15 mouse cellular contexts compared by ENCODE assay signal in the genomic region with DNA sequence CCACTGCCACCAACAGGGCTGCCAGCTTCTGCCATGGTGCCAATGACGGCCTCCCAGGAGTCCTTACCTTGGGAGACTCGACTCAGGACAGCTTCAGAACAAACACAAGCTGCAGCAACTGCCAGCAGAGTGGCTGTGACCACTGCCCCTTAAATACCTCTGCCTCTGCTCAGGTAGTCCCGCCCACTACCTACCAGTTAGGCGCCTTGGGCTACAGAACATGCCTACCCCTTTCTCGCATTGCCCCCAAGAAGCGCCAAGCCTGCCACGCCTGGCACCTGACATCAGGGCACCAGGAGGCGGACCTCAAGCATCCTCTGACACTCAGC. TPM values are rescaled to one million over a fixed set of nuclear protein-coding genes. Genes with fewer than 3 reads are reported as not detected.
DNase-seq lines count a peak whose midpoint lies in the region; ATAC-seq and TF ChIP-seq lines count a peak whose summit lies in the region.
"Not testable (repeated sequence)": the region's sequence is repeated elsewhere in the genome, so short reads cannot be mapped to it uniquely, and the experiment has no call there.
"Had no signal": no experiment of that assay in that cellular context is flagged by ENCODE, and none has a peak within 500 bp of the region (broad histone marks: within the 10 kb centered on the region; RNA-seq: fewer than 3 reads in every experiment).

Gene Duxf3 (minus strand): TSS at position 35 of the 329 bp plus-strand sequence.

- not testable (repeated sequence) for H3K36me3 ChIP-seq in forebrain, embryonic 13.5 days (ENCODE audit: poor library complexity, severe bottlenecking); heart, embryonic 14.5 days (ENCODE audit: control insufficient read depth, insufficient read depth, low read length); intestine, embryonic 15.5 days; limb, embryonic 14.5 days (ENCODE audit: control insufficient read depth, insufficient read depth, low read length); lung, embryonic 16.5 days (ENCODE audit: control insufficient read depth, insufficient read depth, low read length); testis, adult 2 months (ENCODE audit: control insufficient read depth, insufficient read depth, low read length)

- not testable (repeated sequence) for TF ChIP-seq CTCF in testis, adult 2 months (IDR thresholded peaks at IDR 0.05; ENCODE audit: control insufficient read depth, insufficient read depth, insufficient replicate concordance, low read depth, low read length)

- ATAC-seq in cerebellum, adult (ENCODE audit: insufficient number of reproducible peaks, low FRiP score, low TSS enrichment) = peak; percentile 46
- peak; percentile 43 for ATAC-seq in forebrain, embryonic 13.5 days
- peak; percentile 45 for ATAC-seq in heart, embryonic 14.5 days (ENCODE audit: insufficient number of reproducible peaks, insufficient read depth, low FRiP score, low read depth)
- peak; percentile 63 for ATAC-seq in intestine, embryonic 15.5 days
- ATAC-seq in limb, embryonic 14.5 days (ENCODE audit: low FRiP score, low read depth) = peak; percentile 31
- peak; percentile 50 for ATAC-seq in lung, embryonic 16.5 days (ENCODE audit: low read depth)
- ATAC-seq in monocyte, adult 5-6 weeks (replicated peaks; ENCODE audit: insufficient number of reproducible peaks, low FRiP score, low TSS enrichment, poor library complexity, severe bottlenecking) = peak; percentile 28

- not testable (repeated sequence) for H3K4me3 ChIP-seq in forebrain, embryonic 13.5 days; heart, embryonic 14.5 days (ENCODE audit: control insufficient read depth in 1 of 2, insufficient read depth in 1 of 2, low read depth in 1 of 2, low read length in 2 of 2); intestine, embryonic 15.5 days (replicated peaks); limb, embryonic 14.5 days (replicated peaks; ENCODE audit: low read length); lung, embryonic 16.5 days (ENCODE audit: low read length)
- H3K4me3 ChIP-seq in testis, adult 2 months (ENCODE audit: control insufficient read depth, low read depth, low read length) = peak within 1 kb of the TSS; percentile 0; the same call in 1 of the 2 replicates

- not testable (repeated sequence) for H3K4me1 ChIP-seq in forebrain, embryonic 13.5 days; heart, embryonic 14.5 days (ENCODE audit: control insufficient read depth in 2 of 2, insufficient read depth in 2 of 2, low read length in 2 of 2); intestine, embryonic 15.5 days (replicated peaks); limb, embryonic 14.5 days (ENCODE audit: control insufficient read depth, insufficient read depth, low read length); lung, embryonic 16.5 days (replicated peaks; ENCODE audit: control insufficient read depth, insufficient read depth, low read length); testis, adult 2 months (ENCODE audit: control insufficient read depth, insufficient read depth, low read length)

- peaks cover 24% of the 10 kb centered on the region for H3K9me3 ChIP-seq in forebrain, embryonic 13.5 days (replicated peaks)
- H3K9me3 ChIP-seq in heart, embryonic 14.5 days (ENCODE audit: control insufficient read depth, low read length) = peaks cover 18% of the 10 kb centered on the region
- H3K9me3 ChIP-seq in intestine, embryonic 15.5 days = peaks cover 14% of the 10 kb centered on the region
- H3K9me3 ChIP-seq in limb, embryonic 14.5 days (ENCODE audit: control insufficient read depth, low read length) = peaks cover 11% of the 10 kb centered on the region
- H3K9me3 ChIP-seq in lung, embryonic 16.5 days (ENCODE audit: control insufficient read depth, low read length) = peaks cover 12% of the 10 kb centered on the region

- not testable (repeated sequence) for H3K9ac ChIP-seq in forebrain, embryonic 13.5 days; heart, embryonic 14.5 days (ENCODE audit: low read length); intestine, embryonic 15.5 days; limb, embryonic 14.5 days (ENCODE audit: low read depth, low read length, severe bottlenecking); lung, embryonic 16.5 days (ENCODE audit: low read length)

- H3K4me2 ChIP-seq in forebrain, embryonic 13.5 days; heart, embryonic 14.5 days (ENCODE audit: low read length); intestine, embryonic 15.5 days (replicated peaks); limb, embryonic 14.5 days (replicated peaks; ENCODE audit: low read depth, low read length, severe bottlenecking); lung, embryonic 16.5 days (ENCODE audit: low read depth, low read length): not testable (repeated sequence)

- not testable (repeated sequence) for TF ChIP-seq POLR2A in limb, embryonic 14.5 days (IDR thresholded peaks at IDR 0.05; ENCODE audit: borderline replicate concordance, extremely low read depth, insufficient read depth, insufficient read length); testis, adult 2 months (IDR thresholded peaks at IDR 0.05; ENCODE audit: control insufficient read depth, low read depth, low read length)

- not testable (repeated sequence) for H3K27ac ChIP-seq in forebrain, embryonic 13.5 days; heart, embryonic 14.5 days (replicated peaks in 1 of 2; ENCODE audit: control insufficient read depth in 1 of 2, insufficient read depth in 1 of 2, low read depth in 2 of 2, low read length in 2 of 2); intestine, embryonic 15.5 days; limb, embryonic 14.5 days (replicated peaks; ENCODE audit: low read depth, low read length); lung, embryonic 16.5 days (ENCODE audit: low read length); testis, adult 2 months (ENCODE audit: control insufficient read depth, insufficient read depth, low read depth, low read length)

- 80% methylated on average over 6 of the region's 8 CpGs for WGBS in forebrain, embryonic 13.5 days
- 63% methylated on average over 4 of the region's 8 CpGs for WGBS in heart, embryonic 14.5 days
- WGBS in intestine, embryonic 15.5 days = 87% methylated on average over 7 of the region's 8 CpGs
- 80% methylated on average over 5 of the region's 8 CpGs for WGBS in limb, embryonic 14.5 days
- 82% methylated on average over 7 of the region's 8 CpGs for WGBS in lung, embryonic 16.5 days

- H3K27me3 ChIP-seq in forebrain, embryonic 13.5 days; heart, embryonic 14.5 days (ENCODE audit: control insufficient read depth, insufficient read depth, low read length); intestine, embryonic 15.5 days (replicated peaks); limb, embryonic 14.5 days (ENCODE audit: control insufficient read depth, insufficient read depth, low read length); lung, embryonic 16.5 days (ENCODE audit: control insufficient read depth, insufficient read depth, low read depth, low read length); testis, adult 2 months (ENCODE audit: control insufficient read depth, insufficient read depth, low read length): not testable (repeated sequence)

- DNase-seq in limb, embryonic 14.5 days (ENCODE audit: low spot score) = not testable (repeated sequence)

RNA-seq across cellular contexts. Expression of gene Duxf3, which starts in this region (rescaled TPM):
- polyA plus RNA-seq in forebrain, embryonic 13.5 days (2015; fragmentation: Nextera tagmentation; extraction: Ambion mirVana) = not detected in 2 replicates
- not detected in 2 replicates for polyA plus RNA-seq in heart, embryonic 14.5 days (2014; fragmentation: Nextera tagmentation; extraction: Ambion mirVana)
- not detected in 2 replicates for polyA plus RNA-seq in intestine, embryonic 15.5 days (2015; fragmentation: Nextera tagmentation; extraction: Ambion mirVana)
- polyA plus RNA-seq in limb, embryonic 14.5 days (2012; rRNA removed) = not detected in 2 replicates
- polyA plus RNA-seq in limb, embryonic 14.5 days (2014; fragmentation: Nextera tagmentation; extraction: Ambion mirVana) = not detected in 2 replicates
- polyA plus RNA-seq in lung, embryonic 16.5 days (2015; fragmentation: Nextera tagmentation; extraction: Ambion mirVana) = not detected in 2 replicates
- total RNA-seq in monocyte, adult 5-6 weeks (2017) = not detected in 3 replicates
- 4.0 and 4.8 TPM in 2 replicates for polyA plus RNA-seq in testis, adult 2 months (2012; rRNA removed)
- total RNA-seq: adrenal gland, postnatal 10 days; heart, adult 18-20 months; layer of hippocampus, postnatal 14 days; left cerebral cortex, postnatal 36 days had no signal
- polyA plus RNA-seq: embryonic facial prominence, embryonic 10.5 days; hindbrain, embryonic 10.5 days; macrophage had no signal

Comparison
In these comparisons a context has a peak if more than half of its experiments do, and no peak if none do; other contexts are left out.
1. Peak in ATAC-seq in forebrain, embryonic 13.5 days; RNA of the gene not detected or under 1 TPM.
2. Peak in ATAC-seq in heart, embryonic 14.5 days; RNA of the gene not detected or under 1 TPM.
3. Peak in ATAC-seq in intestine, embryonic 15.5 days; RNA of the gene not detected or under 1 TPM.
4. Peak in ATAC-seq in limb, embryonic 14.5 days; RNA of the gene not detected or under 1 TPM.
5. Peak in ATAC-seq in lung, embryonic 16.5 days; RNA of the gene not detected or under 1 TPM.
6. Peak in ATAC-seq in monocyte, adult 5-6 weeks; RNA of the gene not detected or under 1 TPM.